Mouse (Mus musculus) neural tube, postnatal 0 days (tissue): ENCODE measurements around the gene Samd14. TPM values are rescaled to one million over a fixed set of nuclear protein-coding genes. Genes with fewer than 3 reads are reported as not detected.

ENCODE experiments used
- polyA plus RNA-seq: library from polyadenylated mRNA; unstranded; fragments of >200 nt; fragmentation: Nextera tagmentation; extraction: Ambion mirVana; gene quantifications from 2 replicates; pipeline ENCODE4 v1.2.1, GENCODE M21; 2015

Samd14 gene
- polyA plus RNA-seq: 118 and 137 TPM in 2 replicates

DNA sequence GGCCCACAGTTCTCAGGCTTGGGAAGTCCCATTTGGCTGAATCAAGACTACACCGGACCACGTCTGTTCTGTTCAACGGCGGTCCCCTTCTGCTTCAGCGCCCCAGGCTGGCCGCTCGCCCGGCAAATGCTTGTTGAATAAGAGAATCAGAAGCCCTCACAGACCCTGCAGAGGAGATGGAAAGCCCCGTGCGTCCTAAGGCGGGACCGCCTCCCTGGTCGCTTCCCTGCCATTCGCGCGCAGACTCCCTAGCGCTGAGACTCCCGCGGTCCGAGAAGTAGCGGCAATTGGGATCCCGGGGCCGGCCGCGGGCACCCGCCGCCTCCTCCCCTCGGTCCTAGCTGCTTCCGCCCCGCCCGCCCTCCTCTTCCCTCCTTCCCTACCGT lies at the start of gene Samd14:
Gene Samd14 (plus strand): TSS at position 251 of the 386 bp plus-strand sequence.

DNA sequence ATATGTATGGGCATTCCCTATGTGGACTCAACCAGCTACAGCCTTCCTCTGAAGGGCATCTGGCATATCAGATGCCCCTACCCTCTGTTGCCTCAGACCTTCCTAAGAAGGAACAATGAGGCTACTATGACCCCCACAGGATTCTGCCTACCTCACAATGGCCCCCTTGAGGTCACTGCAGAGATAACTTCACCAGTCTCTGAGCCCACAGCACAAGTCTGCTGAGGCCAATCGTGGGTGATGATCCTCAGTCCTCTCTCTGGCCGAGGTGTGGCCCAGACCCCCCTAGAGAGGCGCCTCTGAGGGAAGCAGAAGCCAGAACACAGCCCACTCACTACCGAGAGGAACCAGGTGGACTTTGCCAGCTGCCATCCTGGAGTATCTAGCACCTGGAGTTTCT lies 42.3 kb upstream of the Samd14 start, which contains the start of gene Hils1:
Gene Hils1 (plus strand): TSS at position 175 of the 400 bp plus-strand sequence.

DNA sequence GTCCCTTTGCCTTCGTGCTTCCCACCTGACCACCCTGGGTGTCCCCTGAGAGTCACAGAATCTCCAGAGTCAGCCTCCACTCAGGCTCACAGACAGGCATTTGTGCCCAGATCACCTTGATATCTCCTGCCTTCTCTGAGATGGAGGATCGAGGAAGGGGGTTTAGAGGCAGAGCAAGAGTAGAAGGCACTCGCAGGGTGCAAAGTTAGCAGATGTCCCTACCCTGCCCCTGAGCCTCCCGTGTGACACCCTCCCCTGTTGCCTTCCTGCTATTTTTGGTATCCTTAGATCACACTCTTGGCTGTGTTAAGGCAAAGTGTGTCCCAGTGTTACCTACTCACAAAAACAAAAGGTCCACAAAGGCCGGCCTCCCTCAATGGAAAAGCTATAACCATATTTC lies 33.5 kb upstream of the Samd14 start, which contains the start of gene Sgca:
Gene Sgca (minus strand): TSS at position 129 of the 400 bp plus-strand sequence.

DNA sequence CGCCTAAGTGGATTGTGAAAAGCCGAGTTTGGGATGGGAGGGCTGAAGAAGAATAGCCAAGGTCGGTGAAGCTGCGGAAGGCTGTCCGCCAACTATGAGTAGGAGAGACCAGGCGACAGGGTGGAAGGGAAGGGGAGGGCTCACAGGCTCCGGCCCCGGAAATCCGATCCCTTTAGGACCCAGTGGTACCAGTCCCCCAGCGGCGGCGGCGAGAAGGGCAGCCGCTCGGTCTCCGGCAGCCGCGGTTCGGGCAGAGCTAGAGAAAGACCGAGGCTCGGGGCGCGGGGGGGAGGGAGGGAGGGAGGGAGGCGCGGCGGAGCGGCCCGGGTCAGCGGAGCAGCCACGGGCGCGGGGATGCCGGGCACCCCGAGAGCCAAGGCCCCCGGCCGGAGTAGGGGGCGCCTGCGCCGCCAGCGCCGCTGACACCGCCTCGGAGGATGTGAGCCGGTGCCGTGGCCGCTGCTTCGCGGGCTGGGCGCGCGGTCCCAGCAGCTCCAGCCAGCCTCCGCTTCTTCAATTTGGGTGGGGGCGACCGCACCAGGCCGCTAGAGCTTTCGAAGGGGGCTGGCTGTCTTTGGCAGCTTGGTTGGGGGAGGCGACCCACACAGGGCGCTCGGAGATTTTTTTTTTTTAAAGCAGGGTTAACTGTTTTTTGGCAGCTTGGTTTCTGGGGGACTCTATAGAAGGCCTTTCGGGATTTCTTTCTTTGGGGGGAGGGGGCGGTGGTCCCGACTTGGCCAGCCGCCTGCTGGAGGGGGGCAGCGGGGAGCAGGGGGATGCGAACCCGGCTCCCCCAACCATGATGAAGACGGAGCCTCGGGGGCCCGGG lies 18.7 kb upstream of the Samd14 start, which contains the start of gene Ppp1r9b:
Gene Ppp1r9b (plus strand): TSS at position 287 of the 829 bp plus-strand sequence.

DNA sequence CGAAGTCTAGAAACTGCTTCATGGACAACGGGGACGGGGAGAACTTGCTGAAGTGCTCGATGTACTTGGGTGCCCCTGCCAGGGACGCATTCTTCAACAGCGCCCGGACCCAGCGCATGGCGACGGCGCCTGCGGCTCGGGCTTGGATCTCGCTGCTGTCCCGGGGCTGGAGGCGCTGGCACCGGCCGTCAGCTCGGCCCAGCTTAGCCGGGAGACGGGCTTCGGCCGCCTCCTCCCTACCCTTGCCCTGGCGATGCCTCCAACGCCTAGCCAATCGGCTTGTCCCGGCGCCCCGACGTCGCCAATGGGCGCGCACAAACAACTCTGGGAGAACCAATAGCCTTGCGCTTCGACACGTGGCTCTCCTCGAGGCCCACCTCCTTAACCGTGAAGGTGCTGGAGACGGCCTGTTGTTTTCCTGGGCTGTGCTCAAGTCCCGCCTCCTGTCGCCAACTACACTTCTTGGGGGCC lies 31.5 kb downstream of the Samd14 start, which contains the start of gene Pdk2:
Gene Pdk2 (minus strand): TSS at position 216 of the 471 bp plus-strand sequence.

Other genes starting within 250 kb of the Samd14 start
- not detected in 2 replicates for gene Tmem92, start 227.2 kb upstream of the Samd14 start, polyA plus RNA-seq
- gene Col1a1, start 73.7 kb upstream of the Samd14 start, polyA plus RNA-seq: 225 and 286 TPM in 2 replicates
- gene Hils1, start 42.3 kb upstream of the Samd14 start, polyA plus RNA-seq: not detected in 2 replicates
- 0.41 and 0.85 TPM in 2 replicates for gene Sgca, start 33.6 kb upstream of the Samd14 start, polyA plus RNA-seq
- 21.7 and 28.7 TPM in 2 replicates for gene Ppp1r9b, start 18.8 kb upstream of the Samd14 start, polyA plus RNA-seq
- gene Pdk2, start 31.5 kb downstream of the Samd14 start, polyA plus RNA-seq: 41.3 and 41.6 TPM in 2 replicates
- 15.0 and 16.3 TPM in 2 replicates for gene Itga3, start 66.9 kb downstream of the Samd14 start, polyA plus RNA-seq
- gene Dlx3, start 110.2 kb downstream of the Samd14 start, polyA plus RNA-seq: 0.11 and 0.37 TPM in 2 replicates
- 0.13 TPM in 1 of 2 replicates, not detected in the other for gene Dlx4, start 136.4 kb downstream of the Samd14 start, polyA plus RNA-seq